ENCODE assay signal across 9 mouse cellular contexts in genomic region chr17:89910349-89910748, GRCm38 (mm10). TPM values are rescaled to one million over a fixed set of nuclear protein-coding genes. Genes with fewer than 3 reads are reported as not detected.
DNase-seq lines count a peak whose midpoint lies in the region; ATAC-seq and TF ChIP-seq lines count a peak whose summit lies in the region.
"Had no signal": no experiment of that assay in that cellular context is flagged by ENCODE, and none has a peak within 500 bp of the region (broad histone marks: within the 10 kb centered on the region; RNA-seq: fewer than 3 reads in every experiment).

Gm10184 (minus strand) TSS chr17:89910449.

- no peak for DNase-seq in thymus, adult 2 months
- no peak for DNase-seq in thymus, postnatal 36 days
- no peak for DNase-seq in intestine, embryonic 14.5 days (ENCODE audit: low spot score)
- DNase-seq in frontal cortex, adult 2 months (ENCODE audit: extremely low spot score in 1 of 2, low spot score in 1 of 2), result no peak
- DNase-seq in MN1 (ENCODE audit: low spot score), result no peak
- DNase-seq in right cerebral cortex, adult 2 months (ENCODE audit: low spot score in 2 of 2), result no peak

- no peak within 1 kb of the TSS for H3K27ac ChIP-seq in thymus, adult 2 months (ENCODE audit: control insufficient read depth, insufficient read depth, low read length)
- no peak within 1 kb of the TSS for H3K27ac ChIP-seq in intestine, embryonic 14.5 days (ENCODE audit: low read depth)
- H3K27ac ChIP-seq in neural tube, embryonic 14.5 days (ENCODE audit: low read depth, low read length), result no peak within 1 kb of the TSS

- H3K4me2 ChIP-seq in intestine, embryonic 14.5 days (ENCODE audit: low read length), result no peak within 1 kb of the TSS
- H3K4me2 ChIP-seq in neural tube, embryonic 14.5 days (ENCODE audit: low read depth, low read length), result no peak within 1 kb of the TSS

- peak; percentile 61; the same call in 1 of the 2 replicates for ATAC-seq in erythroid progenitor cell, adult 5-6 weeks (replicated peaks; ENCODE audit: low FRiP score, poor library complexity, severe bottlenecking)
- no peak for ATAC-seq in intestine, embryonic 14.5 days (replicated peaks; ENCODE audit: low FRiP score, low TSS enrichment, low read depth)
- no peak for ATAC-seq in neural tube, embryonic 14.5 days (ENCODE audit: low read depth)

- no peaks in the 10 kb centered on the region for H3K36me3 ChIP-seq in thymus, adult 2 months (ENCODE audit: control insufficient read depth, insufficient read depth, low read length)
- no peaks in the 10 kb centered on the region for H3K36me3 ChIP-seq in intestine, embryonic 14.5 days (ENCODE audit: control insufficient read depth, insufficient read depth, low read length)
- no peaks in the 10 kb centered on the region for H3K36me3 ChIP-seq in neural tube, embryonic 14.5 days (ENCODE audit: control insufficient read depth, insufficient read depth, low read length)

- TF ChIP-seq POLR2A in thymus, adult 2 months (IDR thresholded peaks at IDR 0.05; ENCODE audit: control insufficient read depth, extremely low read depth, insufficient read depth, low read length, poor library complexity), result no peak

- 94% methylated on average over 6 of the region's 6 CpGs for WGBS in thymus, adult 2 months
- 90% methylated on average over 6 of the region's 6 CpGs for WGBS in intestine, embryonic 14.5 days
- WGBS in neural tube, embryonic 14.5 days, result 92% methylated on average over 6 of the region's 6 CpGs

- no peak for TF ChIP-seq CTCF in thymus, adult 2 months (IDR thresholded peaks at IDR 0.05; ENCODE audit: borderline replicate concordance, control insufficient read depth, extremely low read depth, insufficient read depth, low read length, poor library complexity)

- no peaks in the 10 kb centered on the region for H3K27me3 ChIP-seq in thymus, adult 2 months (ENCODE audit: control insufficient read depth, insufficient read depth, low read length)
- H3K27me3 ChIP-seq in intestine, embryonic 14.5 days (replicated peaks; ENCODE audit: control insufficient read depth, insufficient read depth, low read length), result no peaks in the 10 kb centered on the region
- no peaks in the 10 kb centered on the region for H3K27me3 ChIP-seq in neural tube, embryonic 14.5 days (ENCODE audit: control insufficient read depth, insufficient read depth, low read length)

- no peaks in the 10 kb centered on the region for H3K4me1 ChIP-seq in thymus, adult 2 months (replicated peaks; ENCODE audit: control insufficient read depth, insufficient read depth, low read length)
- no peaks in the 10 kb centered on the region for H3K4me1 ChIP-seq in intestine, embryonic 14.5 days (replicated peaks; ENCODE audit: control insufficient read depth, insufficient read depth, low read length)
- no peaks in the 10 kb centered on the region for H3K4me1 ChIP-seq in neural tube, embryonic 14.5 days (ENCODE audit: control insufficient read depth, insufficient read depth, low read length)

- H3K9me3 ChIP-seq in intestine, embryonic 14.5 days (ENCODE audit: control insufficient read depth, low read length), result no peaks in the 10 kb centered on the region
- H3K9me3 ChIP-seq in neural tube, embryonic 14.5 days (ENCODE audit: control insufficient read depth, low read length), result no peaks in the 10 kb centered on the region

- no peak within 1 kb of the TSS for H3K9ac ChIP-seq in intestine, embryonic 14.5 days (ENCODE audit: low read length)
- H3K9ac ChIP-seq in neural tube, embryonic 14.5 days (replicated peaks; ENCODE audit: low read depth, low read length), result no peak within 1 kb of the TSS

- H3K4me3 ChIP-seq in thymus, adult 2 months (ENCODE audit: control insufficient read depth, insufficient read depth, low read length), result no peak within 1 kb of the TSS
- H3K4me3 ChIP-seq in intestine, embryonic 14.5 days (ENCODE audit: low read depth, low read length), result no peak within 1 kb of the TSS
- H3K4me3 ChIP-seq in neural tube, embryonic 14.5 days (ENCODE audit: low read depth, low read length), result no peak within 1 kb of the TSS
- H3K4me3 ChIP-seq: erythroblast, embryonic 14.5 days had no signal

RNA-seq across cellular contexts. Expression of gene Gm10184, which starts in this region (rescaled TPM):
- polyA plus RNA-seq in thymus, adult 2 months (2012; rRNA removed), result 34.8 and 109 TPM in 2 replicates
- total RNA-seq in erythroid progenitor cell, adult 5-6 weeks (2015; ENCODE audit: low replicate concordance), result 53.3 and 59.5 TPM in 2 replicates
- 143 and 160 TPM in 2 replicates for total RNA-seq in erythroid progenitor cell, adult 5-6 weeks (2017; ENCODE audit: low replicate concordance)
- polyA plus RNA-seq in intestine, embryonic 14.5 days (2014; fragmentation: Nextera tagmentation; extraction: Ambion mirVana), result 56.5 and 61.6 TPM in 2 replicates
- polyA plus RNA-seq in neural tube, embryonic 14.5 days (2014; fragmentation: Nextera tagmentation; extraction: Ambion mirVana), result 13.6 and 16.4 TPM in 2 replicates
- polyA plus RNA-seq in frontal cortex, adult 2 months (2012; rRNA removed), result 2.4 and 2.5 TPM in 2 replicates
